Mouse (Mus musculus): ENCODE measurements at regions not wholly inside any gene's neighbourhood (a gene's known extent, or its start where the extent isn't known, plus 50 kb on each side); places are given as distances from the start of the nearest gene placed in this dataset.

GRCm38 (mm10) chr7:119089931-119090330, 94.5 kb downstream of the Gpr139 start:
- DNase-seq (ENCODE audit: low spot score in 2 of 2): no peak
- intact Hi-C loops (cut with DNase I): no loop called here

GRCm38 (mm10) chr7:119088537-119088936, 93.5 kb upstream of the Gprc5b start:
- intact Hi-C loops (cut with DNase I): no loop called here
- no peak for DNase-seq (ENCODE audit: low spot score in 2 of 2)

GRCm38 (mm10) chr7:119087723-119088419, 92.9 kb upstream of the Gprc5b start:
- DNase-seq (ENCODE audit: low spot score in 2 of 2): no peak
- intact Hi-C loops (cut with DNase I): no loop called here

- DNase-seq (ENCODE audit: low spot score in 2 of 2): no peak
- intact Hi-C loops (cut with DNase I): no loop called here
These were observed 90.9 kb upstream of the Gprc5b start for GRCm38 (mm10) chr7:119085696-119086451.

GRCm38 (mm10) chr7:119076712-119077619, 82.0 kb upstream of the Gprc5b start:
- peak; percentile 4 to 8 for DNase-seq (ENCODE audit: low spot score in 2 of 2)
- intact Hi-C loops (cut with DNase I): no loop called here

GRCm38 (mm10) chr7:119066026-119066425, 71.0 kb upstream of the Gprc5b start:
- intact Hi-C loops (cut with DNase I): no loop called here
- no peak for DNase-seq (ENCODE audit: low spot score in 2 of 2)
